Mouse (Mus musculus) gastrocnemius, adult 18-20 months (tissue): ENCODE measurements around the gene Xirp1. TPM values are rescaled to one million over a fixed set of nuclear protein-coding genes. Genes with fewer than 3 reads are reported as not detected.

Source experiments
- DNase-seq: peaks from one replicate; pipeline ENCODE4 v3.0.0; 2021; ENCODE audit warnings: low spot score
- total RNA-seq, 2 experiments: library from RNA; stranded (reverse); gene quantifications; 2 replicates each; pipeline ENCODE4 v1.2.3; 2021

The Xirp1 gene
- total RNA-seq, 2 experiments from 2014 or later: 81.3 to 590 TPM

GRCm38 (mm10) chr9:119988304-119988703 is 35.1 kb downstream of the Xirp1 start:
- DNase-seq: no peak

- DNase-seq: no peak
These were observed 37.4 kb downstream of the Xirp1 start for GRCm38 (mm10) chr9:119985881-119986574.

DNA sequence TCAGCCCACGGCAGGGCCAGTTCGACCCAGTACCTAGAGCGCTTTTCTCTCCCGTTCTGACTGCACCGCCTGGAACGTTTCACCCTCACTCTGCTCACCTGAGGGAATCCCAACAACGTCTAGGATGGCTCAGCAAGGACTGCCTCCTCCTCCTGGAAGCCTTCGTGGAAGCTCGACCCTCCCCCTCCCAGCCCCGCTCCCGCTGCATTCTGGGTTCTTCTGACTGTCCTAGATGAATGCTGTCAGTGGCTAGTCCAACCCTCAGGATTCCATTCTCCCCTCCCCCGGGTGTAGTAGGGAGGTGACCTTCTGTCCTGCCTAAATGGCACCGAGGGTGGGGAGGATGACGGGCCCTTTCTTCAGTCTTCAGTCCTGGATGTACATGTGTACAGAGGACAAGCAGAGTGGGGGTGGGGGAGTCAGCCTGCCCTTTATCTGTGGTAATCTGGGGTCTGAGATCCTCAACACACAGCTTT is 38.8 kb downstream of the Xirp1 start, which contains the start of gene Csrnp1:
Gene Csrnp1, minus strand, starts transcription at position 123 of the 476 bp plus-strand sequence.
- no peak for DNase-seq

DNA sequence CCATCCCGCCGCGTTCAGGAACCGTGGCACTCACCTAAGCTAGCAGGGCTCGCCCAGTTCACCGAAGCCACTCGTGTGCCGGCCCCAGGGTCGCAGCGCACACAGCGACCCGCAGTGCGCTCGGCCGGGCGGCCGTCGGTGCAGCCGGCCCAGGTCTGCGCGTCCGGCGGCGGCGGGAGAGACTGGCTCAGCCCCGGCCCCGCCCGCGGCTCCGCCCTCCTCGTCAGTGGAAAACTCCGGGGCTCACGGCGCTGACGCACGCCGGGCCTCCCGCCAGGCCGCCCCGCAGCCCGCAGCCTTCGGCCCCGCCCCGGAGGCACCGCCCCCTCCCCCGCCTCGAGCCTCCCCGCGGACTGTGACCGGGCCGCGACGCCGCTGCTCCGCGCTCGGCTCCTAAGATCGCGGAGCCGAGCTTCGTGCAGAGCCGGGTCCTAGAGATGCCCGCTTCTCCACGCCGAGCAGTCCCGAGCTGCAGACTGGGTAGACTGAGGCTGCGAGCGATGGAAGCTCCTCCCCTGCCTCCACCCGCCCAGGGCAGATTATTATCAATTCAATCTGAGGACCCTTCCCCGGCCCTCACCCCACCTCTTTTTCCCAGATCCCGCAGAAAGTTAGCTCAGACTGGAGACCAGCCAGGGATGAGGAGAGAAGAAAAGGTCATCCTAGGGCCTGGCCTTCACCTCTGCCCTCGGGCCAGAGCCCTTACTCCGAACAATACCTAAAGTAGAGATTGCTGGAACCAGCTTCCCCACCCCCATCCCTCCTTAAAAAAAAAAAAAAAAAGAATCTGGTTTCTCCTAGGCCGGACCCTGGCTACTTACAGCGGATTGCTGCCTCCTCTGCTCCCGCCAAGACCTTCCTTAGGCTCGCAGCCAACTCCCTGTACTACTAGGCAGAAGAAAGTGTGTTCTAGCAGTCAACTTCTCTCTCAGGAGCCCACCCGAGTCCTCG is 39.5 kb downstream of the Xirp1 start:
- DNase-seq: peak; percentile 90

GRCm38 (mm10) chr9:119982956-119983551 is 40.3 kb downstream of the Xirp1 start:
- DNase-seq: peak; percentile 61

DNA sequence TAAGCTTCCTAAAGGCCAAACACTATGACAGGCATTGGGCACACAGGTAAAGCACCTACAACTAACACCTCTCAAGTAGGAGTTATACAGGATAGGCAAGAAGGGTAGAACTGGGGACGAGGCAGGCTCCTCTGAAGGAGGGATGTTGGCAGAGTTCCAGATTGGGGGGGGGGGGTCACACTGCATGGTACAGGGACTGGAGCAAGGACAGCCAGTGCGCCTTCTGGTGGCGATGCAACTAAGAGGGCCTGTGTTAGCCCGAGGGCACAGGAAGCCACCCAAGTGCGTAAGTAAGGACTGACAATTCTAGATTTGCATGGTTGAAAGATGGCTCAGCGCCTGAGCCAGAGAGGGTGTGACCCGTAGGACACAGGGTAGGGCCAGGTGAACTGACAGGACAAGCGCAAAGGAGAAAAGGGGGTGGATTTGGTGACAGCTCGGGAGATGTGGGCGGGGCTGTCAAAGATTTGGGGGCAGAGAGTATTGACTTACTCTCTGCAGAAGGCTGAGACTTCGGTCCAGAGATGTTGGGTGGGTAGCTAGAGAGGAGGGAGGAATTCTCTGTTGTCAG is 41.1 kb downstream of the Xirp1 start:
- peak; percentile 56 for DNase-seq

DNA sequence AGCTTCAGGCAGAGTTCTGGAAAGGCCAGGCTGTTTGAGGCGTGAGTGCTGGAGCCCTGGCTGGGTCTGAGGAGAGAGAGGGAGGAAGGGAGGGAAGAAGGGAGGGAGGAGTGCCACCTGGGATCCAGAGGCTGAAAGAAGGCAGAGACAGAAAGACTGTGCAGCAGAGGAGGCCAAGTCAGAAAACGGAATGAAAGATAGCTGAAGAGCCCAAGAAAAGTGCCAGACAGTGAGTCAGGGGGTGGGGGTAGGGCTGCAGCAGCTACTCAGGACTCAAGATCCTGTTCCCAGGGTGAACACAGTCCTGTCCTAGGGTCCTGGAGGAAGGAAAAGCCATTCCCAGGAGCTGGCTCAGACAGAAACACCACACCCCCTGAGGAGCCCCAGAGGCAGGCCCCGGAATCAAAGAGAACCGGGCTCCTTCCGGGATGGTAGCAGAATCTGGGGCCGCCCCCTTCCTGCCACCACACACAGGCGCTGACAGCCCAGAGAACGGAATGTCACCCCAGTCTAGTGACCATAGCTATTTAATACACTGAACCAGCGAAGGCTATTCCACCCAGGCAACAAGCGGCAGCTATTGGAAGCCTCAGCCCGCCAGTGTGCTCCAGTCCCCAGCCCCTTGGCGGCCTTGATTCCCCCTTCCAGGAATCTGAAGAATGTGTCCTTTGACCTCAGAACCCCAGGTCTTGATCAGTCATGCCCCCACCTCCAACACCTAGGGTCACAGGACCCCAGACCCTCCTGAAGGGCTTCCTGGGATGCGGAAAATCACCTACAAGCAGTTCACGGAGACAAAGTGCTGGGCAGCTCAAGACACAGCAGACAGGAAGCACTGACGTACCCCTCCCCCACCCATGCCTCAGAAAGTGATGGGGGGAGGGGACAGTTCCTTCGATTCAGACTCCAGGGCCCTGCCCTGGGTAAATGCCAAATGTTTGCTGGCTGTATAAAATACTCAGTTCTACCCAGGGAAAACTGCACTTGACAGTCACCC is 41.9 kb downstream of the Xirp1 start:
- peak; percentile 74 for DNase-seq

GRCm38 (mm10) chr9:119980770-119981182 is 42.6 kb downstream of the Xirp1 start:
- DNase-seq: no peak

DNA sequence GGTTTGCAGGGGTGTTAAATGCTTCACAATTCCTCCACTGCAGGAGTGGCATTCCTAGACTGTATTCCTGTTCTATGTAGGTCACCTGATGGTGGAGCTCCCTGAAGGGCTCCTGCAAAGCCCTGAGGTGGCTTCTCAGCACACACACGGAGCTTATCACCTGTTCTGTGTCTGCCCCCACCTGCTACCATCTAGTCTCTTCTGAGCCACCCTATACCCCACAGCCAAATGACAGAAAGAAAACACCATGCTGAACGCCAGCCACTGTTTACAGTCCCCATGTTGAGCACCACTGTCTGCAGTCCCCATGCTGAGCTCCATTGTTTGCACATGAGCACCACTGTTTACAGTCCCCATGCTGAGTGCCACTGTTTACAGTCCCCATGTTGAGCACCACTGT is 43.6 kb downstream of the Xirp1 start:
- no peak for DNase-seq

DNA sequence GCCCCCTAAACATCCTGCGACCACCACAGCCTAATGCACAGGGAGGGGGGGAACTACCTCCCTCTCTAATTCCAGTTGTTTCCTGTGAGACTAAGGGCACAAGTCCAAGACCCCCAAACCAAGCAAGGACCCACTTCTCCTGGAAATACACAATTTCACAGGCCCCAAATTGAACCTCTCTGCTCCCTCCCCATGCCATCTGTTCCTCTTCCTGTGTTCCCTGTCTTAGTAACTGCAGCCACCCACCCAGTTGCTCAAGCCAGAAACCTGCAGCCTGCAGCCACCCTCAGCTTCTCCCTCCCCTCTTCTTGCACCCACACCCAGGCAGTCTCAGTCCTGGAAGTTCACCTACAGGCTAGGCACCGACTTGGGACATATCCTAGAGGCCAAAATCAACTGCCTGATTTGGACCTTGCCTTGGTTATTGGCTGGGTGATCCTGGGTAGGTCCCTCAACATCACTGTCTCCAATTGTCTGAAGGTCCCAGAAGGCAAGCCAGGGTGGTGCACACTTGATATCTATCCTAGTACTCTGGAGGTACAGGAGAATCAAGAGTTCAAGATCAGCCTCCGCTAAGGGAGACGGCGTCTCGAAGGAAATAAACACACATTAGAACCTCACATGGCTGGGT is 44.5 kb downstream of the Xirp1 start:
- no peak for DNase-seq

- no peak for DNase-seq
These were observed 45.1 kb downstream of the Xirp1 start for GRCm38 (mm10) chr9:119978151-119978810.

DNA sequence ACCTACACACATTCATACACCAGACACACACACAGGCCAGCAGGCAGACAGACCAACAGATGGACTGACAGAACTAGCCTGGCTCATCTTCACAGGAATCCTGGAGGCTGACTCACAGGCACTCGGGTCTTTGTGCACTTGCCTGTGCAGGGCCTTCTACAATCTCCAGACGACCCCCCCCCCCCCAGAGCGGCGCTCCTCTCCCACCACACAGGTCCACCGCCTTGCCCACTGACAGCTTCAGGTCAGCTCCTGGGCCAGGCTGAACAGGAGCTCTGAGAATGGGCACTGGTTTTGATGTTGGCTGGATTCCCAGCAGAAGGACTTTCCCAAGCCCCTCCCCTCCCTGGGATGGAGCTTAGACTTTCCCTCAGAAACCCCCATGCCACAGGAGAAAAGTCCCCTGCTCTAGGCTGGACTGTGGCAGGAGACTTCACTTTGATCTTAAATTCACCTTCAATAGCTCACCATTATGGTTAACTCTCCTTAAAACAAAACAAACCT is 45.8 kb downstream of the Xirp1 start:
- DNase-seq: no peak

- DNase-seq: no peak
These were observed 46.5 kb downstream of the Xirp1 start for GRCm38 (mm10) chr9:119976704-119977556.

GRCm38 (mm10) chr9:119975286-119975685 is 48.1 kb downstream of the Xirp1 start:
- DNase-seq: no peak

DNA sequence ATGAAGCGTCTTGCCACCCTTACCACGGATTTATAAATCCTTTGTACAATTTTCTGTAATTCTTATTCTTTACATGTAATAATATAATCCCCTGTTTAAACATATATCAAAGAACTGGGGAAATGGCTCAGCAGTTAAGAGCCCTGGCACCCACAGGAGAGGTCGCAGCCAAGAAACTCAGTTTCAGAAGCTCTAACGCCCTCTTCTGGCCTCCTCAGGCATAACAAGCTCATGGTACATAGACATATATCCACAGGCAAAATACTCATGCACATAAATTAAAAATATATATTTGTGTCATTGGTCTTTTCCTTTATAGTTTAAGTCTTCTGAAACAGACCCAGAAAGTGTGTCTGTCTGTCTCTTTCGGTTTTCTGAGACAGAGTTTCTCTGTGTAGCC is 48.8 kb downstream of the Xirp1 start:
- no peak for DNase-seq

DNA sequence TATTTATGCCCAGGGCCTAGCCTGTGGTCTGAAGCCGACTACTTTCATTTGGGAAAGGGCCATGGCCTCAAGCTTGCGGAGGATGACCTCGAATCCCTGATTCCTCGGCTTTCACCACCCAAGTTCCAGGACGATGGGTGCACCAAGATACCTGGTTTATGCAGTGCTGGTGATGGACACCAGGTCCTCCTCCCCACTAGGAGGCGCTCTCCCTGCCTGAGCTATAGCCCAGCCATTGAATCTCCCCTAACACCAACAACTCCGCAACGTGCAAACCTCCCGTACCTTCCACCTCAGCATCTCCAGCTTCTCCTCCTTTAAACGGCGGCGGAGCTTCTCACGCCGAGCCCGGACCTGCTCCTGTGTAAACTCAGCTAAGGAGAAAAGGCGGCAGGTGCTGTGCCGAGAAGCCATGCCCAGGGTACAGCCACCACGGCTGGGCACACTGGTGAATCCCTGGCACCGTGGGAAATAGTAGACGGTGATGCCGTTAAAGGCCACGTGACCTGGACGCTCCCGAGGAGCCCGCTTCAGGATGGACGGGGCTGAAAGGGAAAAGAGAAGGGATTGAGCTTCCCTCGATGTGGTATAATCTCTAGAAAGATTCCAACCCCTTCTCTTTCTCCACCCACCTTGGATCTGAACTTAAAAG is 49.4 kb downstream of the Xirp1 start:
- DNase-seq: no peak

GRCm38 (mm10) chr9:119973281-119973680 is 50.1 kb downstream of the Xirp1 start:
- DNase-seq: no peak

DNA sequence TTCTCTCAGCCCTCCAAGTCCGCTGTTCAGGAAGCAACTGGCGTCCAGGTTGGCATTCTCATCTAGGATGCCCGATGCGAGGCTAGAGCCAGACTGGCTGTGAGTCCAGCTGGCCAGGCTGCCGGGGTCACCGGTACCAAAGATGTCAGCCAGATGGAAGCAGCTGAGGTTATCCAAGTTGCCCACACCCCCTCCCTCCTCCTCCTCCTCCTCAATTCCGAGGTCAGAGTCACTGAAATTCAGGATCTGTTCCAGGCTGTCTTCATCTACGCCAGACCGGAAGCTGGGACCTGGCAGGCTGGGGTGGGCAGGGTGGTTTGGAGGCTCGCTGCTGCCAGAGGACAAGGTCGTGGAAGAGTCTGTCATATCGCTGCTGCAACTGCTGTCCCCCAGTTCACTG is 50.8 kb downstream of the Xirp1 start:
- peak; percentile 66 for DNase-seq
